Mouse (Mus musculus) monocyte, adult 5-6 weeks (primary cell): ENCODE measurements around the gene Celf1. TPM values are rescaled to one million over a fixed set of nuclear protein-coding genes. Genes with fewer than 3 reads are reported as not detected.
A peak's percentile ranks its signal among the peaks of the same experiment; 100 is the strongest.
"Not testable (repeated sequence)": the region's sequence is repeated elsewhere in the genome, so short reads cannot be mapped to it uniquely, and the experiment has no call there.

Experiments
- ATAC-seq: fragments of 153-309, 156-312 bp; replicated peaks from 2 replicates; pipeline ENCODE4 v1.8.0; 2017; ENCODE audit warnings: mild to moderate bottlenecking; ENCODE audit not compliant: low TSS enrichment, insufficient number of reproducible peaks, severe bottlenecking, poor library complexity, low FRiP score
- total RNA-seq: library from RNA; stranded (forward); fragments of 200-1000, 200-491, 200-594 nt; gene quantifications from 3 replicates; pipeline ENCODE4 v1.2.3, GENCODE M21; 2017

Celf1 gene
- total RNA-seq: 22.3 to 60.8 TPM (median 27.6 TPM) in 3 replicates

DNA sequence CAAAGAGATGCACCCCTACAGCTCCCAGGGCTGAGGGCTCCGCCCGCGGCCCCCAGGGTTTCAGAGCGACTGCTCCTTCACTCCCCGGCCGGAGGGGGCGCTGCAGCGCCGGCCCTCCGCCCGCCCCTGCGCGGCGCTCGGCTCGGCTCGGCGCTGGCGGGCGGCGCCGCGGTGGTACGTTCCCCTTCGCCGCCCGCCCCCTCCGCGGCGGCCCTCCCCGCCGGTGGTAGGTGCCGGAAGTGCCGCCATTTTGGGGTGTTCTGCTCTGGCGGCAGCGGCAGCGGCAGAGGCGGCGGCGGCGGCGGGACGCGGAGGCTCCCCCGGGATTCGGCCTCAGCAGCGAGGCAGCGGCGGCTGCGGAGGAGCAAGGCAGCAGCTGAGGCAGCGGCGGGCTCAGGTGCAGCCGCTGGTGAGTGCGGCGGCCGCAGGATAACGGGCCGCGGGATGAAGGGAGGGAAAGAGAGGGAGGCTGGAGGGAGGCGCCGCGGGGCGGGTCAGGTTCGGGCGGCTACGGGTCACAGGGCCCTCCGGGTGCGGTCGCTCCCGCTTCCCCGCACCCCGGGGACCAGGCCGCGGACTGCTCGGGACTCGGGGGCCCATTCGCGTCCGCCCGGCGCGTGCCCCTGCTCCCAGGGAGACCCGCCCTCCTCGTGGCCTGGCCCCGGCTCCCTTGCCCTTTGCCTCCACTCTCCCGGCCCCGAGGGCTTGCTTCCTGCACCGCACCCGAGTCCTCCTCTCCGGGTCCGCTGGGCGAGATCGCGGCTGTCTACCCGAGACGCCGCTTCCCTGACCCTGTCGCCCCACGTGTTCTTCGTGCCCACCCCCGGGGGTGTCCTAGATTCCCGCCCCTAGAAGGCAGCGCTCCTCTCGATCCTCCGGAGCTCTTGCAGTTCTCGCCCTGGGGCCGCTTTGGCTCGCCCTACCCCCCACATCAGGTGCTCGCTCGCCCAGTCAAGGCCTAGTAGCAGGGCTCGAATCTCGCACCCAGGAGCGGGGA lies at the start of gene Celf1:
TSS of gene Celf1 (plus strand) at position 150 of the 997 bp plus-strand sequence.
- peak; percentile 60 for ATAC-seq

DNA sequence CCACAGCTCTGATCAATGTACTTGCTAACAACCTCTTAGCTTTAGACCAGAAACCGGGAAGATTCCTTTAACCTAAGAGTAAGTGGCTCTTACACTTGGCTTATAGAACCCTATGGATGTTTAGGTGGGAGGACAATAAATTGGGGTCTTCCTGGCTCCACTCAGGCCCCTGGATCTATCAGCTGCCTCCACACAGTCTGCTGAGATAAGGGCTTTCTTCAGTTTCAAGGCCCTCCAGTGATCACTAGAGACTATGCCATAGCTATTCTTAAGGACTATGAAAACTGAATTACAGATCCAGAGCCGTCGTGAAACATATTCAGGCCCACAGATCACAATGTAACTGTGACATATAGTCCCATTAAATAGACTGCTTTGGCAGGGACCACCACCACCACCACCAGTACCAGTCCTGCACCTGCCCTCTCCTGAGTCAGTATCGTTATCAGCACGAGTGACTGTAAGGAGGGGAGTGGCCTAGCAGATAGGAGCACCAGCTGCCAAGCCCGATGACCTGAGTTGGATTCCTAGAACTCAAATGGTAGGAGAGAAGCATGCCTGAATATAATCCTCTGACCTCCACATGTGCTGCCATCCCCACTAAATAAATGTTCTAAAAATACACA lies 46.4 kb upstream of the Celf1 start:
- ATAC-seq: no peak

DNA sequence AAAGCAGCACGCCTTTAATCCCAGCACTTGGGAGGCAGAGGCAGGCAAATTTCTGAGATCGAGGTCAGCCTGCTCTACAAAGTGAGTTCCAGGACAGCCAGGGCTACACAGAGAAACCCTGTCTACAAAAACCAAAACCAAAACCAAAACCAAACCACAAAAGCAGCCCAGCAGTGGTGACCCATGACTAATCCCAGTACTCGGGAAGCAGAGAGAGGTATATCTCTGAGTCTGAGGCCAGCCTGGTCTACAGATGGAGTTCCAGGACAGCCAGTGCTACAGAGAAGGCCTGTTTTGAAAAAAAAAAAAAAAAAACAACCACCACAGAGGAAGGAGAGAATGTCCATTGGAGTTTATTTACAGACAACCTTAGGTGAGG lies 45.9 kb upstream of the Celf1 start:
- ATAC-seq: not testable (repeated sequence)

GRCm38 (mm10) chr2:90903398-90903797 lies 36.8 kb upstream of the Celf1 start:
- no peak for ATAC-seq

DNA sequence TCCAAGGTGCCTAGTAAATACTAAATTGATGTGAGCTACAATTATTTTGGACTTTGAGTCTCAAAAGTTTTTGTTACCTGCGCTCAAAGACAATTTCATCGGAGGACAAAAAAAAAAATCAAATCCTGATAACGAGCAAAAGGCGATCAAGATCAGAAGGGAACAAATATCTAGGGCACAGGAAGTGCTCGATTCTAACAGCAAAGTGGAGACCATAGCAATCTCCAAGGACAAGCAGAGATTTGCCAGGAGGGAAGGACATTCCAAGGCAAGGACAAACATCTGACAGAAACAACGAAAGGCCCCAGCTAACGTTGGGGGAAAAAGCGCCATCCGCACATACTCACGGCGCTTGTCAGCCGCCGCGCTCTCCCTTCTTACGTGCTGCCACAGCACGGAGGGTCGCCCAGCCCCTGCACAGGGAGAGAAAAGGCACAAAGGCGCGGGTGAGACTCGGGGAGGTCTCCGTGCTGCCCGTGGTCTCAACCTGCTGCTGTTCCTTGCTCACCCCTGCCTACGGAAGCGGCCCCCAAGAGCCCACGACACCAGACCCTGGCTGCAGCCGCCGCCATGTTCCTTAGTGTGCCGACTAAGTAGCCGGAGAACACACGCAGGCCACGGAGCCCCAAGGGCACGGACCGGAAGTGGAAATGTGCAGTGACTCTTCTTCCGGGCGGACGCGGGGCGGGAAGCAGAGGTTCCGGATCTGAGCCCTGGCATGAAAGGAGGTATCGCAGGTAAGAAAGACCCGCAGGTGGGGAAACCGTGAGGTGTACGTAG lies 35.9 kb upstream of the Celf1 start, which contains the start of the genes Kbtbd4 and Ndufs3:
TSS of gene Kbtbd4 (plus strand) at position 665 of the 780 bp plus-strand sequence.
TSS of gene Ndufs3 (minus strand) at position 752 of the 780 bp plus-strand sequence.
- ATAC-seq: peak; percentile 98

GRCm38 (mm10) chr2:90904856-90905224 lies 35.3 kb upstream of the Celf1 start:
- no peak for ATAC-seq

DNA sequence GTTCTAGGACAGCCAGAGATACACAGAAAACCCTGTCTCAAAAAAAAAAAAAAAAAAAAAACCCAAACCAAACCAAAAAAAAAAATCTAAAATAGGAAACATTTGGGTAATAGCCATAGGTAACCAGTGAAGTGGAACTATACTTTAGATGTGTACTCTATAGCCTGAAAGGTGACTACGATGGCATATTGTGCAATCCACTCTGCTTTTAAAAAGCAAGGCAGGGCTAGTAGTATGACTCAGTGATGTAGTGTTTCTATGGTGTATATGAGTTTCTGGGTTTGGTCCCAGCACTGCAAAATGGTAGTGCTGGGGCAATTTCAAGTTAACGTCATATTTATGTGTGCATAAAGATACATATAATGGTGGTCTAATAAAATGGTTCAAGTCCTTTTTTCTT lies 33.5 kb upstream of the Celf1 start:
- no peak for ATAC-seq

DNA sequence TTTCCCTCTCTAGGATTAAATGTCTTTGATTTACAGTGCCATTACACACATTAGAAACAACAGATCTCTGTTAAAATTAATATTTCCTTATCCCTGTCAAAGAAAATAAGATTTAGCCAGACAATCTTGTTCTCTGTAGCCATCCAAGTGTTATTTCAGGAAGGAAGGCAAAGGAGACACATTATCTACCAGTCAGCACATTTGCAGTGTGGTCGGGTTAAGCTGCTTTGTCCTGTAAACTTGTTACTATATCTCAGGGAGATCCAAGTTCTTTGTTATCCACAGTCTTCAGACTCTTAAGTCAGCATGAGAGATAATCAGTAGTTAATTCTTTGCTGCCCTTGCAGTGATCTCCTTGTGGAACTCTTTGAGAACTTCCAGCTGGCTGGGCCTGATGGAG lies 29.3 kb upstream of the Celf1 start:
- no peak for ATAC-seq

GRCm38 (mm10) chr2:90911668-90912067 lies 28.5 kb upstream of the Celf1 start:
- no peak for ATAC-seq

GRCm38 (mm10) chr2:90913671-90914070 lies 26.5 kb upstream of the Celf1 start:
- ATAC-seq: no peak

DNA sequence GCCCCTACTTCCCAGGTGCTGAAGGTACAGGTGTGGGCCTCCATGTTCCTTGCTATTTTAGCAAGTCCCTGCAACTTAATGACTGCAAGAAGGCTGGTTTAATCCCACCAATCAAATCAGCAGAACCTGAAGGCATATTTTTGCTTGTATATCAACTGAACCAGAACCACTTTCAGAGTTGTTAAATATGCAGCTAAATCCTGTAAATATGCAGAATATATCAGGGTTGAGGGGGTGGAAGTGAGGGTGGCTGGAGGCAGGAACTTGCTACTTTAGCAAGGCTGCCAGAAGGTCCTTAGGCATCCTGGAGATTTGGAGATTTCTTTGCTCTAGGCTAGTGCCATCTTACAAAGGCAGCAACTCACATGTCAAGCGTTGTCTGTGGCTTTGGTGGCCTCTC lies 24.7 kb upstream of the Celf1 start:
- ATAC-seq: no peak

GRCm38 (mm10) chr2:90916560-90917232 lies 23.5 kb upstream of the Celf1 start:
- no peak for ATAC-seq

DNA sequence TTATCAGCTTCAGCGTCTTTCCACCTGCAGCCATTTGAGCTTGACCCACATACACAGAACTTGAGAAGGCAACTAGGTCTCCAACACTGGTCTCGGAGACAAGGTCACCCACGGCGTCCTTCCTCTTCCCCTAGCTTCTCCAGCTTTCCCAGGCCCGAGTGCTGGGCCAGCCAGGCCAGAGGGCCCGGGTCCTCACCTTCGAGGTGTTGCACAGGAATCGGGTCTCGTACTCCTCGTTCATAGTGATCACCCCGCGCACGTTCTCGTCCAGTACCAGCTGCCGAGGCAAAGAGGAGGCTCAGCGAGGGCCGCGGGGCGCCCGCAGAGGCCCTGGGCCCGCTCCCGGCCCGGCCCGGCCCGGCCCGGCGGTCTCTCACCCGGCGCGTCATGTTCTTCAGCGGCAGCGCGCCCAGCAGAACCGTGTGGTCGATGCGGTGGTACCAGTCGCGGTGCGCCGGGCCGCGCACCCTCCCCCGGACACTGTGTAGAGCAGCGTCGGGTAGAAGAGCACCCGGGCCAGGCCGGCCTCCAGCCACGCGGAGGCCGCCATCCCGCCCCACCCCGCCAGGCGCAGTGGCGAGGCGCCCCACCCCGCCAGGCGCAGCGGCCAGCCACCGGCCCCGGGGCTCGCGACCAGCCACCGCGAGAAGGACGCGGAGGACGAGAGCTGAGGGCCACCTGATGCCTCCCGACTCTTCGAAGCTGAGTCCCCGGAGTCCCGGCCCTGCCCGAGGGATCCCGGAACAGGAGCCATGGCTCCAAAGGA lies 22.8 kb upstream of the Celf1 start:
- ATAC-seq: peak; percentile 42

GRCm38 (mm10) chr2:90917999-90918698 lies 22.0 kb upstream of the Celf1 start:
- peak; percentile 70; the same call in 1 of the 2 replicates for ATAC-seq

DNA sequence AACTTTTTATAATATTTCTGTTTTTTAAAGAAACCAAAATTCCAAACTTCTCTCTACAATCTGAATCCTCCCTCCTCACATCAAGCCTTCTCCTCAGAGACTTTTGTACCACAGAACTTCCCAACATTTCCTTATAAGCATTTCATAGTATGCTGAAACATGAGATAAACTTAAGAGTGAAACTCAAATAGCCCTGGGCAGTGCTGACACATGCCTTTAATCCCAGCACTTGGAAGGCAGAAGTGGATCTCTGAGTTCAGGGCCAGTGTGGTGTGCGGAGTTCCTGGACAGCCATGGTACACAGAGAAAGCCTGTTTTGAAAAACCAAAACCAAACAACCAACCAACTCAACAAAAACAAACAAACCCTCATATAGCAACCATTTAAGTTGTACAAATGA lies 19.0 kb upstream of the Celf1 start:
- no peak for ATAC-seq

DNA sequence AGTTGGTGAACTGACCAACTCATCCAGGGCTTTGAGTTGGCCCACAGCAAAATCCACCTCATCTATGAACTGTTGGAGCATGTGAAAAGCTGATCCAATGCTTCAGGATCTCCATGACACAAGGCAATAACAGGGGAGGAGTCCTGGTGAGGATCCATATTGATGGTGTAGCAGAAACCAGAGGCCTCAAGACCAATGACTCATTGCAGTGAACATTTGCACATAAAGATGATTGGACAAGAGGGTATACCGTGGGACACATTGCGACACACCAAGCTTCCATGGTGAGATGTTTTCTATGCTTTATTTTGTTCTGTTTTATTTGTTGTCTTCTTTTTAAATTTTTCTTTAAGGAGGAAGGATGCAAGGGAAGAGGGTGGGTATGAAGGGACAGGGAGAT lies 17.5 kb upstream of the Celf1 start:
- ATAC-seq: no peak

DNA sequence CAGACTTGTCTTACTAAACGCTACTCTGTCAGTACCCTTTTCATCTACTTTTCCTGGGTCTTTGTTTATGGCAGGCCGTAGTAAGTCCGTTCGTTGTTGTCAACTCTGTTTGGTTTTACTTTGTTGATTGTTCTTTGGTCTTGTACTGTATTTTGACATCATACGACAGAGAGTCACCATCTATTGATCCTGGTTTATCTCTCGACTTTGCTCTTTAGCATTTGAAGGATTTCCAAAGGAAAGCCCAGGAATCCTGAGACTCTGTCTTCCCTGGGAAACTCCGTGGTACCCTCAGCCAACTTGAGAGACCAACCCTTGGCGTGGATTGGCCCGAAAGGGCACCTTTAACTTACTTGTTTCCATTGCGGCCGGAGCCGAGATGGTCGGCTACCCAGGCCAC lies 11.6 kb upstream of the Celf1 start:
- ATAC-seq: no peak
